Mouse (Mus musculus) limb, embryonic 11.5 days (tissue): ENCODE data around the gene Krtap26-1. TPM values are rescaled to one million over a fixed set of nuclear protein-coding genes. Genes with fewer than 3 reads are reported as not detected.

ENCODE experiments used
- ATAC-seq: fragments of 200-750 bp; cut with Nextera tagmentation; 2 replicates; pipeline ENCODE4 v1.8.0; 2017; ENCODE audit warnings: low read depth; ENCODE audit not compliant: insufficient number of reproducible peaks, low FRiP score, low TSS enrichment
- DNase-seq: peaks from one replicate; pipeline ENCODE4 v3.0.0-alpha.2; 2015; ENCODE audit warnings: low spot score
- H3K27ac ChIP-seq: fragments of 300-500 bp; sonication (generic); replicated peaks from 2 replicates; pipeline ENCODE4 v1.5.1; 2014; ENCODE audit warnings: low read depth, mild to moderate bottlenecking, low read length
- H3K27me3 ChIP-seq: fragments of 300-500 bp; sonication (generic); 2 replicates; pipeline ENCODE4 v1.6.1; 2014; ENCODE audit warnings: mild to moderate bottlenecking, low read length, mixed read lengths; ENCODE audit not compliant: control insufficient read depth, insufficient read depth
- H3K36me3 ChIP-seq: fragments of 300-500 bp; sonication (generic); 2 replicates; pipeline ENCODE4 v1.6.1; 2014; ENCODE audit warnings: mild to moderate bottlenecking, low read length, moderate library complexity, mixed read lengths; ENCODE audit not compliant: control insufficient read depth, insufficient read depth
- H3K4me1 ChIP-seq: fragments of 300-500 bp; sonication (generic); 2 replicates; pipeline ENCODE4 v1.6.1; 2014; ENCODE audit warnings: low read length, mixed read lengths; ENCODE audit not compliant: control insufficient read depth, insufficient read depth
- H3K4me2 ChIP-seq: fragments of 300-500 bp; sonication (generic); 2 replicates; pipeline ENCODE4 v1.6.1; 2014; ENCODE audit warnings: low read depth, mild to moderate bottlenecking, moderate library complexity; ENCODE audit not compliant: severe bottlenecking
- H3K4me3 ChIP-seq: fragments of 300-500 bp; sonication (generic); 2 replicates; pipeline ENCODE4 v1.5.1; 2014; ENCODE audit warnings: low read depth, low read length
- H3K9ac ChIP-seq: fragments of 300-500 bp; sonication (generic); 2 replicates; pipeline ENCODE4 v1.6.1; 2014; ENCODE audit warnings: mild to moderate bottlenecking, low read length
- H3K9me3 ChIP-seq: fragments of 300-500 bp; sonication (generic); 2 replicates; pipeline ENCODE4 v1.6.1; 2016; ENCODE audit warnings: low read length; ENCODE audit not compliant: control insufficient read depth
- WGBS: fragments of 180-500 bp; shearing (Covaris S2); extraction: QIAGEN DNeasy Blood & Tissue Kit; methylation state at CpG from one replicate; pipeline ENCODE4 v1.1.7; 2014; 5-methylcytosine and 5-hydroxymethylcytosine counted together
- polyA plus RNA-seq: library from polyadenylated mRNA; unstranded; fragments of >200 nt; fragmentation: Nextera tagmentation; extraction: Ambion mirVana; gene quantifications from 2 replicates; pipeline ENCODE4 v1.2.1, GENCODE M21; 2014

Gene Krtap26-1
- not detected in 2 replicates for polyA plus RNA-seq

DNA sequence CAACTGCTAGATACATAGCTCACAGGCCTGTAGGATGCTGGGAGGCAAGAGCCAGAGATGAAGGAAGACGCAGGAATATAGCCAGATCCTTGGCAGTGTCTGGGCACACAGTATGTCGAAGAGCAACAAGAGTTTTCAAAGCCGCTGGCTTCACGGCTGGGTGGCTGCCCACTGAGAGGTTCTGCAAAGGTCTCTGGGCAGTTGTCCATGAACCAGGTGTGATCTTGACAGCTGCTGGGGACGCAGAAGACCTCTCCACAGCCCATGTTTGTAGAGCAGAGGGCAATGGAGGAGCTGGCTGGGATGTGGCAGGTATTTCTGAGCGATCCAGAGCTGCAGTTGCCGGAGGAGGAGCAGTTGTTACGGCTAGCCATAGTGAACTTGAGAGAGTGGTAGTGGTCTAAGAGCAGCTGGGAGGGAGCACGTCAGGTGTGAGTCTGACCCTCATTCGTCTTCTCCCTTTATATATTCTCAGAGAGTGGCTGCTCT lies at the start of gene Krtap26-1:
Gene Krtap26-1, minus strand, starts transcription at position 439 of the 489 bp plus-strand sequence.
- H3K27me3 ChIP-seq, result no peaks in the 10 kb centered on the region
- no peak within 1 kb of the TSS for H3K27ac ChIP-seq
- H3K4me3 ChIP-seq, result no peak within 1 kb of the TSS
- no peak within 1 kb of the TSS for H3K9ac ChIP-seq
- no peak within 1 kb of the TSS for H3K4me2 ChIP-seq
- DNase-seq (no peak), ATAC-seq (no peak)
- no peaks in the 10 kb centered on the region for H3K36me3 ChIP-seq
- WGBS, result 87% methylated on average over 10 of the region's 10 CpGs
- H3K4me1 ChIP-seq, result no peaks in the 10 kb centered on the region
- H3K9me3 ChIP-seq, result no peaks in the 10 kb centered on the region

GRCm38 (mm10) chr16:88696256-88696655 lies 48.7 kb upstream of the Krtap26-1 start:
- H3K9me3 ChIP-seq, result no peaks in the 10 kb centered on the region
- H3K9ac ChIP-seq, result no peak overlapping the region
- DNase-seq (no peak), ATAC-seq (no peak)
- H3K4me2 ChIP-seq, result no peak overlapping the region
- no peaks in the 10 kb centered on the region for H3K36me3 ChIP-seq
- H3K27me3 ChIP-seq, result no peaks in the 10 kb centered on the region
- H3K4me1 ChIP-seq, result no peaks in the 10 kb centered on the region
- 68% methylated on average over 4 of the region's 4 CpGs for WGBS
- H3K4me3 ChIP-seq, result no peak overlapping the region
- no peak overlapping the region for H3K27ac ChIP-seq

DNA sequence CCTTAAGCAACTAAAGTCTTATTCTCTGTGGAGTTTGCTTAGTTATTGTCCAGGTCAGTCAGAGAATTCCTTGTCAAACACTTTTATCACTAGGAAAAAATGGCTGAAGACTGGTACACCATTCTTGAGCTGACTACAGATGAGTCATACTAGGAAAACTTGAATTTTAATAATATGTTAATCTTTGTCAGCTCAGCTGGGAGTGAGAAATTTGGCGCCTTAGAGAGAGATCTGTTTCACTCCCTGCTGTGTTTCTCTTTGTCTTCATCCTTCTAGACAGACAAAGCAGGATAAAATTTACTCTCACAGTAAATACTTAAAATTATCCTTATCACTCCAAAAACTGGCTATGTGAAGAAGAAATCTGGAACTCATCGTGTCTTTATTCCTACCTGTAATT lies 33.7 kb upstream of the Krtap26-1 start:
- Histone ChIP-seq H3K9ac (no peak overlapping the region), H3K27me3 (no peaks in the 10 kb centered on the region), H3K27ac (no peak overlapping the region), H3K36me3 (no peaks in the 10 kb centered on the region), H3K4me3 (no peak overlapping the region), H3K4me1 (no peaks in the 10 kb centered on the region), H3K9me3 (no peaks in the 10 kb centered on the region), H3K4me2 (no peak overlapping the region)
- ATAC-seq, result no peak
- 68% methylated on average over 2 of the region's 2 CpGs for WGBS
- no peak for DNase-seq

DNA sequence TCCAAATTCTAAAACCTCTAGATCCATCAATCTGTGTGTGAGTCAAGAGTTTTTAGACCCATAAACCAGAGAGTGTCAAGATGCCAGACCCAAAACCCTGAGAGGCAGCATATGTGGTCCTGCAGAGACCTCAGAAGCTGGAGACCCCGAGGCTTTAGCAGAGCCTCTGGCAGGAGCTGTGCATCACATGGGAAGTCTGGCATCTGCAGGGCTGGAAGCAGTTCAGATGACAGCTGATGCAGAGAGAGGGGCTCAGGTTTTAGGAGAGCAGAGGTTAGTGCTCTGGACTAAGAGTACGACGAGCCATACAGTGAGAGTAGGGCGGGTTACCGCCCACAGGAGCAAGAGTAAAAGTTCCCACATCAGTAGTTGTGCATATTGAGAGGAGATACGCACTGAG lies 31.5 kb upstream of the Krtap26-1 start:
- no peak overlapping the region for H3K9ac ChIP-seq
- no peaks in the 10 kb centered on the region for H3K4me1 ChIP-seq
- no peaks in the 10 kb centered on the region for H3K27me3 ChIP-seq
- 79% methylated on average over 6 of the region's 6 CpGs for WGBS
- no peak overlapping the region for H3K27ac ChIP-seq
- H3K4me2 ChIP-seq, result no peak overlapping the region
- DNase-seq, result no peak
- H3K4me3 ChIP-seq, result no peak overlapping the region
- ATAC-seq, result no peak; the same call in 1 of the 2 replicates
- no peaks in the 10 kb centered on the region for H3K36me3 ChIP-seq
- no peaks in the 10 kb centered on the region for H3K9me3 ChIP-seq

DNA sequence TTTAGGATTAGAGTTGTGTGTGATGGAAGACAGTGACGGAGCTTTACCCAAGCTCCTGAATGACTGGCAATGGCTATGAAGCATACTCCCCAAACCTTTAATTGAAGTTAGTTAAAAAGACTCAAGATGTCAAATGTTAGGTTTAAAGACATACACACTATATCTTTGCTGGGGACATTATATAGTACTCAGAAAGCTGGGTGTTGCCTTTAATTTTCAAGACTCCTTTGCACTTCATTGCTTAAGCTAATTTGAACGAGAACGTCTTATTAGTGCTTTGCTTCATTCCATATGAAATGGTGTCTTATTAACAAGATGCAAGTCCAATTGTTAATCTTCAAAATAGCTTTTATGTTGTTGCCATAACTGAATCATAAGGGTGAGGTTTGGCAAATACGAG lies 24.0 kb upstream of the Krtap26-1 start, which contains the start of gene Krtap27-1:
Gene Krtap27-1, minus strand, starts transcription at position 101 of the 400 bp plus-strand sequence.
- Histone ChIP-seq H3K9me3 (no peaks in the 10 kb centered on the region), H3K36me3 (no peaks in the 10 kb centered on the region), H3K4me3 (no peak within 1 kb of the TSS), H3K4me2 (no peak within 1 kb of the TSS), H3K9ac (no peak within 1 kb of the TSS), H3K4me1 (no peaks in the 10 kb centered on the region), H3K27ac (no peak within 1 kb of the TSS), H3K27me3 (no peaks in the 10 kb centered on the region)
- WGBS, result 91% methylated on average over 4 of the region's 4 CpGs
- DNase-seq, result no peak
- no peak for ATAC-seq

DNA sequence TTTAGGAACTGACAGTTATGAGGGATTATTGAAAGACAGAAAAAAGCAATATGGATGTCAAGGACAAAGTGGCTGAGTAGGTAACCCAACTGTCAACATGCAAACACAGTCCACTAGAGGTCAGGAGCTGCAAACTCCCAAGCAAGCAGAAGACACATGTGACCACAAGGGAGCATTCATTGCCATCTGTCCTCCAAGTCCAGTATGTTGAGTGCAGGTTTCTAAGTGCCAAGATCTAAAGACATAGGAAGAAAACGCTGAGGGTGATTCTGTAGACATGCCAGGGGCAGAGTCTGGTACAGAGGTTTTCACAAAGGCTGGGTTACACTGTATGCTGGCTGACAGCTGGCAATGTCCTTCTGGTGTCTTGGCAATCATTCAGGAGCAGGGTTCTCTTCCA lies 9.8 kb upstream of the Krtap26-1 start:
- Histone ChIP-seq H3K4me2 (no peak overlapping the region), H3K36me3 (no peaks in the 10 kb centered on the region), H3K27ac (no peak overlapping the region), H3K4me3 (no peak overlapping the region), H3K9me3 (no peaks in the 10 kb centered on the region), H3K27me3 (no peaks in the 10 kb centered on the region), H3K9ac (no peak overlapping the region), H3K4me1 (no peaks in the 10 kb centered on the region)
- WGBS, result 58% methylated on average over 1 of the region's 1 CpGs
- DNase-seq, result no peak
- ATAC-seq, result no peak

DNA sequence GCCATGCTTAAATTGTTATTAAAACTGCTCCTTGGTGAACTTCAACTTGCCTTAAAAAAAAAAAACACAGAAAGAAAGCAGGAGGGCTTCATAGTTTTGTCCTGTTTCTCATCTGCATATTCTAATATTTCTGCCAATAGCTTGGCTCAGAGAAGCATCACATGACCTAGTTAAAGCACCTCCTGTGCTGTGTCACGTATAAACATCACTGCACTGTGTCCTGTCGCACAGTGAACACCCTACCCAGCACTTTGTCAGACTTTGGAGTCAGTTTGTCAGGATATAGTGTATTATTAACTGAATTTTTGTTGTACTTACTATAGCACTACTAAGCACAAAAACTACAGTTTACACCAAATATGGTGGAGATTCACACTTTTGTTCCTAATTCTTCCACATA lies 4.4 kb upstream of the Krtap26-1 start:
- Histone ChIP-seq H3K9me3 (no peaks in the 10 kb centered on the region), H3K36me3 (no peaks in the 10 kb centered on the region), H3K4me1 (no peaks in the 10 kb centered on the region), H3K27ac (no peak overlapping the region), H3K4me3 (no peak overlapping the region), H3K4me2 (no peak overlapping the region), H3K27me3 (no peaks in the 10 kb centered on the region), H3K9ac (no peak overlapping the region)
- no peak for ATAC-seq
- DNase-seq, result no peak
- WGBS, result 70% methylated on average over 2 of the region's 2 CpGs

DNA sequence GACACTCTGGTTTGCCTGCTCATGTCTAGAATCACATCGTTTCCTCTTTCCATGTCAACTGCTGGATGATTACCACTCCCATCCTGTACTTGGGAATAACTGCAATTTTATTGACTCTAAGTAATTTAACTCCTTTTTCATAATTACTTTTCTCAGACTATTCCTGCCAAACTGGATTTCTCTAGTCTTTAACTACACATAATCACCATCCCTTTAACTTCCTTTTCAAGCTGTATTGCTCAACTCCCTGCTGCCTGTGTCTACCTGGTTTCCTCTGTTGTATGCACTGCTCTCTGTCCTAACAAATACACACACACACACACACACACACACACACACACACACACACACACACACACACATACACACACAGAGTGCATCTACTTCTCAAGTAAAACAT lies 3.5 kb upstream of the Krtap26-1 start:
- Histone ChIP-seq H3K9ac (no peak overlapping the region), H3K4me2 (no peak overlapping the region), H3K27ac (no peak overlapping the region), H3K36me3 (no peaks in the 10 kb centered on the region), H3K9me3 (no peaks in the 10 kb centered on the region), H3K4me3 (no peak overlapping the region), H3K4me1 (no peaks in the 10 kb centered on the region), H3K27me3 (no peaks in the 10 kb centered on the region)
- DNase-seq (no peak), ATAC-seq (no peak)
- 72% methylated on average over 1 of the region's 1 CpGs for WGBS
